Mouse (Mus musculus): ENCODE results near the gene Zfp322a. TPM values are rescaled to one million over a fixed set of nuclear protein-coding genes. Genes with fewer than 3 reads are reported as not detected.

The Zfp322a gene
- 10 to 100 TPM in 1 of 2 experiments, 1 to 10 TPM in 1; 7.0 to 10.2 TPM for total RNA-seq (2023)

GRCm38 (mm10) chr13:23368583-23369420 is at the start of gene Zfp322a:
Gene Zfp322a (minus strand): TSS chr13:23369208.

Other genes with a start within 250 kb of the Zfp322a start
- not detected for gene Vmn1r218, start 236.1 kb downstream of the Zfp322a start, total RNA-seq (2023)
- gene Vmn1r219, start 209.9 kb downstream of the Zfp322a start, total RNA-seq (2023): not detected
- not detected for gene Vmn1r220, start 181.2 kb downstream of the Zfp322a start, total RNA-seq (2023)
- gene Vmn1r221, start 155.1 kb downstream of the Zfp322a start, total RNA-seq (2023): not detected
- gene Vmn1r222, start 133.3 kb downstream of the Zfp322a start, total RNA-seq (2023): not detected
- not detected for gene Vmn1r223, start 122.1 kb downstream of the Zfp322a start, total RNA-seq (2023)
- 10 to 100 TPM in 1 of 2 experiments, 1 to 10 TPM in 1; 8.6 to 10.3 TPM for gene Abt1, start 54.7 kb upstream of the Zfp322a start, total RNA-seq (2023)
- under 1 TPM; 0.31 to 0.57 TPM for gene Btn1a1, start 96.7 kb upstream of the Zfp322a start, total RNA-seq (2023)
- not detected for gene Btn2a2, start 119.6 kb upstream of the Zfp322a start, total RNA-seq (2023)
- gene Hist1h4h, start 161.8 kb upstream of the Zfp322a start, total RNA-seq (2023): 1,000 to 10,000 TPM; 1,800 to 2,079 TPM
- gene Hist1h2af, start 164.7 kb upstream of the Zfp322a start, total RNA-seq (2023): 1,000 to 10,000 TPM; 1,103 to 1,322 TPM
- 100 to 1,000 TPM; 343 to 409 TPM for gene Hist1h3g, start 166.2 kb upstream of the Zfp322a start, total RNA-seq (2023)
- gene Hist1h2bh, start 174.2 kb upstream of the Zfp322a start, total RNA-seq (2023): 100 to 1,000 TPM; 156 to 165 TPM
- 100 to 1,000 TPM; 484 to 531 TPM for gene Hist1h3f, start 174.8 kb upstream of the Zfp322a start, total RNA-seq (2023)
- 1,000 to 10,000 TPM; 2,494 to 2,726 TPM for gene Hist1h4f, start 182.4 kb upstream of the Zfp322a start, total RNA-seq (2023)
- gene Hist1h1d, start 184.1 kb upstream of the Zfp322a start, total RNA-seq (2023): 100 to 1,000 TPM; 117 to 132 TPM
- 100 to 1,000 TPM; 919 to 946 TPM for gene Hist1h3e, start 193.2 kb upstream of the Zfp322a start, total RNA-seq (2023)
- 100 to 1,000 TPM; 213 to 226 TPM for gene Hist1h2ae, start 202.0 kb upstream of the Zfp322a start, total RNA-seq (2023)
- gene Hist1h2bg, start 202.2 kb upstream of the Zfp322a start, total RNA-seq (2023): 1,000 to 10,000 TPM; 1,609 to 1,779 TPM
- 1,000 to 10,000 TPM; 1,205 to 1,340 TPM for gene Hist1h2bf, start 205.0 kb upstream of the Zfp322a start, total RNA-seq (2023)
- gene Hist1h2ad, start 205.2 kb upstream of the Zfp322a start, total RNA-seq (2023): 100 to 1,000 TPM; 234 to 256 TPM
- 100 to 1,000 TPM; 207 to 247 TPM for gene Hist1h3d, start 206.6 kb upstream of the Zfp322a start, total RNA-seq (2023)
- gene Hist1h4d, start 212.4 kb upstream of the Zfp322a start, total RNA-seq (2023): 100 to 1,000 TPM; 821 to 965 TPM

All from neutrophil, adult 83 days (primary cell).